Mouse (Mus musculus) A20 (cell line): ENCODE measurements at regions not wholly inside any gene's neighbourhood (a gene's known extent, or its start where the extent isn't known, plus 50 kb on each side); places are given as distances from the start of the nearest gene placed in this dataset.

Source experiments
- DNase-seq: peaks from one replicate; pipeline ENCODE4 v3.0.0-alpha.2; 2011; ENCODE audit warnings: low read depth, low spot score

- no peak for DNase-seq
Observed at GRCm38 (mm10) chr10:91314441-91314840, 133.3 kb upstream of the Tmpo start.

- no peak for DNase-seq
Observed at GRCm38 (mm10) chr10:91313316-91313715, 132.2 kb upstream of the Tmpo start.

- DNase-seq, result no peak
Observed at GRCm38 (mm10) chr10:91312913-91313312, 131.8 kb upstream of the Tmpo start.

- no peak for DNase-seq
Observed at GRCm38 (mm10) chr10:91300067-91300466, 119.0 kb upstream of the Tmpo start.

GRCm38 (mm10) chr10:91297792-91298460 lies 116.8 kb upstream of the Tmpo start:
- DNase-seq, result peak; percentile 53

- DNase-seq, result peak; percentile 13
Observed at GRCm38 (mm10) chr10:91295345-91295744, 114.2 kb upstream of the Tmpo start.

GRCm38 (mm10) chr10:91293226-91293625 lies 112.1 kb upstream of the Tmpo start:
- DNase-seq, result no peak

- DNase-seq, result no peak
Observed at GRCm38 (mm10) chr10:91284259-91284658, 103.1 kb upstream of the Tmpo start.

GRCm38 (mm10) chr10:91270955-91271741 lies 90.0 kb upstream of the Tmpo start:
- DNase-seq, result peak; percentile 84

GRCm38 (mm10) chr10:91270268-91270954 lies 89.3 kb upstream of the Tmpo start:
- peak; percentile 88 for DNase-seq

GRCm38 (mm10) chr10:91267886-91268285 lies 86.8 kb upstream of the Tmpo start:
- no peak for DNase-seq

- no peak for DNase-seq
Observed at GRCm38 (mm10) chr10:91260416-91260815, 79.3 kb upstream of the Tmpo start.

- DNase-seq, result no peak
Observed at GRCm38 (mm10) chr10:91249681-91250195, 68.6 kb upstream of the Tmpo start.

GRCm38 (mm10) chr10:91244297-91244696 lies 63.2 kb upstream of the Tmpo start:
- peak; percentile 26 for DNase-seq

GRCm38 (mm10) chr10:91242491-91243046 lies 61.5 kb upstream of the Tmpo start:
- DNase-seq, result no peak

GRCm38 (mm10) chr10:91241611-91242005 lies 60.5 kb upstream of the Tmpo start:
- no peak for DNase-seq

GRCm38 (mm10) chr10:91240856-91241610 lies 59.9 kb upstream of the Tmpo start:
- DNase-seq, result no peak

GRCm38 (mm10) chr10:91240320-91240719 lies 59.2 kb upstream of the Tmpo start:
- no peak for DNase-seq

GRCm38 (mm10) chr10:91236844-91237243 lies 55.7 kb upstream of the Tmpo start:
- peak; percentile 5 for DNase-seq

- DNase-seq, result no peak
Observed at GRCm38 (mm10) chr10:91234709-91235108, 53.6 kb upstream of the Tmpo start.
